Mouse (Mus musculus) kidney, postnatal 25 days (tissue): Measurements from ENCODE around the gene Strn.
"Not testable (repeated sequence)": the region's sequence is repeated elsewhere in the genome, so short reads cannot be mapped to it uniquely, and the experiment has no call there.

Experiments
- DNase-seq, 2 experiments: peaks; one replicate each; pipeline ENCODE4 v3.0.0; 2021; ENCODE audit warnings: mixed read lengths in 2 of 2

Gene Strn

DNA sequence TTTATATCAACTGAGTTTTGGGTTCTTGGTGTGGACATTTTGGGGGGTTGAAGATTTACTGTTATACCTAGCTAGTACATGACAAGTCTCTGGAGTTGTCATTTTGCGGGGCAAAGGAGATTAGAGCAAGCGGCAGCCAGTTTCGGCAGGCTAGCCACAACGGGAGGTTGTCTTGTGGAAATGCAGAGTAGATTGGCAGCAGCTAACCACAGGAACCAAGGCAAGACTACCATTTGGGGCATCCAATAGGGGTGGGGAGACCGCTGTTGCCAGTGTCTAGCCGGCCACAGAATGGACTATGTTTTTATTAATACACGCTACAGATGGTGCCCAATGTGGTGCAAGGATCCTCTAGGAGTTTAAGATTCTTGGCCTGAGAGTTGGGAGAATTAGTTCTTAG lies 28.6 kb downstream of the Strn start:
- no peak for DNase-seq

DNA sequence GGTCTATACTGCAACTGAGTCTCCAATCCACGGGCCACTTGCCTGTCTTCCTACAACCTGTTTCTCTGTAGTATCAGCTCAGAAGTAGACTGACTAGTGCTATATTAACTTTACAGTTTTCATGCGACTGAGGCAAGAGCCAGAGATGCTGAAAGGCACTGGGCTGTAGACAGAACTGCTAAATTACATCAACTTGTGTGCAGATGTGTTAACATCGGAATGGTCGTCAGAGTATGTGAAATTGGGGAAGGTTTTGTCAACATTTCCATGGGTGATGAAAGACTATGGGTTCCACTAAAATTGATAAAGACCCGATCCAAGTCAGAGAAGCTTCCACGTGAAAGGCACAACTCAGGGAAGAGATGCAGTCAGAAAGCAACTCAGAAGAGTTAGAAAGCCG lies 34.0 kb downstream of the Strn start:
- DNase-seq = no peak

DNA sequence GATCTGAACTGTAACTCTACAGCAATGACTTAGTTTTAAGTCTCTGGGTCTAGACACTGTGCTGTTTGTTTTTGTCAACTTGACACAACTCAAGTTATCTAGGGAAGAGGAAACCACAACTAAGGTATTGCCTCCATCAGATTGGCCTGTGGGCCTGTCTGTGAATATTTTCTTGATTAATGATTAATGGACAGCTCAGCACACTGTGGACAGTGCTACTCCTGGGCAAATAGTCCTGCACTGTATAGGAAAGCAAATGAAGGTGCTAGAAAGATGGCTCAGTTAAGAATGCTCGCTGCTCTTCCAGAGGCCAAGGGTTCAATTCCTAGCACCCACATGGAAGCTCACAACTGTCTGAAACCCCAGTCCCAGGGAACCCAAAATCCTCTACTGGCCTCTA lies 38.0 kb downstream of the Strn start:
- no peak for DNase-seq

DNA sequence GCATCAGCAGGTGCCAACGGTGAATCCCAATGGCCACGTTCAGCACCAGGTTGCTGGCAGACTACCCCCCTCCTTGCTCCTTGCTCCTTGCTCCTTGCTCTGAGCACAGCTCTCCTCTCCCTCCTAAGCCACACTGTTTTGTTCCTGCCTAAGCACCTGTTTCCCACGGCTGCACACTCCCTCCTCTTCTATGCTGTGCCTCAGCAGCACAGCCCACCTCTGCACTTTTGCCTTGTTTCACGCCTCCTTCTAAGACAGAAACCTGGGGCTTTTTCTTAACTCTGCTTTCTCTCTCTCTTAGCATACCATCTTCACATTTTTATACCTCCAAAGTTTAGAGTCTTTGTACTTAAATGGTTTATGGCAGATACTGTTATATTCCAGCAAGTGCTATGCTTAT lies 39.5 kb downstream of the Strn start:
- no peak for DNase-seq

DNA sequence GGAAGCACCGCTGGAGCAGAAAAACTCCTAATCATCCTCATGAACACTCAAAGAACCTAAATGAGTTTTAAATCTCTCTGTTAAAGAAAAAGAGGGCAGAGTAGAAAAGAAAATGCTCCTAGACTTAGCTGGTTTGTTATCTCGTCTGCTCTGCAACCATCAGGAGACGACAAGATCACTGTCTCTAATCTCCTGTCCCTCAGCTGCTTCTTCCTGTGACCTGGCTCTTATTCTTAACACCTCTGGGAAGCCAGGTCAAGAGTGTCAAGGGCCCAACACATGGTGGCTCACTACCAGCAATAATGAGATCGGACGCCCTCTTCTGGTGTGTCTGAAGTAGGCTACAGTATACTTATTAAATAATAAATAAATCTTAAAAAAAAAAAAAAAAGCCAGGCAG lies 40.1 kb downstream of the Strn start:
- no peak for DNase-seq

DNA sequence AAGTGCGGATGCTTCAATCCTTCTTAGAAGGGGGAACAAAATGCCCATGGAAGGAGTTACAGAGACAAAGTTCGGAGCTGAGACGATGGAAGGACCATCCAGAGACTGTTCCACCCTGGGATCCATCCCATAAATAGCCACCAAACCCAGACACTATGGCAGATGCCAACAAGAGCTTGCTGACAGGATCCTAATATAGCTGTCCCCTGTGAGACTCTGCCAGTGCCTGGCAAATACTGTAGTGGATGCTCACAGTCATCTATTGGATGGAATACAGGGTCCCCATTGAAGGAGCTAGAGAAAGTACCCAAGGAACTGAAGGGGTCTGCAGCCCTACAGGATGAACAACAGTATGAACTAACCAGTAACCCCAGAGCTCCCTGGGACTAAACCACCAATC lies 47.8 kb downstream of the Strn start:
- not testable (repeated sequence) for DNase-seq

DNA sequence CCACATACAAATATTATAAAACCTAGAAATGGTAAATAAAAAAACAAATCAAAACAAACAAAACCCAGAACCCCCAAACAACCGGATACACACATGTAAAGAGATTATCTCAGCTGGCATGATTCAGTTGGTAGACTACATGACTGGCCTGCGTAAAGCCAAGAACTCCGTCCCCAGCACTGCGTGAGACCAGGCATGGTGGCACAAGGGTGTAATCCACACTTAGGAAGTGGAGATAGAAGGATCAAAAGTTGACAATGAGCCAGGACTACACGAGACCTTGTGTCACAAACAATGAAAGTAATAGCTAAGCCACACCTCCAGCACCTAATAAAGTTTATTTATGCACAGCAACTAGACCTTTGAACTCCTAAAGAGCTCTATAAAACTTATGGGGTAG lies 49.0 kb downstream of the Strn start:
- DNase-seq = no peak

DNA sequence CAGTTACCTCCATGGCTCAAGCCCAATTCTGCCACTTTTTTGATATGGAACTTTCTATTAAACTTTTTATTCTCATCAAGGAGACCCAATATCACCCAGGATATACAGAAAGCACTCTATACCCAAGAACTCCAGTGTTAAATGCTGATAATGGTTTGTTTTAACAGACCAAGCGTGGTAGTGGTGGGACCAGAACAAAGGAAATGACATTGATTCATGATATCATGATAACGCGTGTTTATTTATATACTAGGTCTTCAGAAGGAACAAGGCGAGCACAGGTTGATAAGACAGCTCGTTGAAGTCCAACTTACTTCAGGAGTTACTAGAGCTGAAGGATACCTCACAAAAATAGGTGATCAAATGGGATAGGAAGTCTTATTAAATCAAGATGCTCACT lies 52.0 kb downstream of the Strn start:
- no peak for DNase-seq

DNA sequence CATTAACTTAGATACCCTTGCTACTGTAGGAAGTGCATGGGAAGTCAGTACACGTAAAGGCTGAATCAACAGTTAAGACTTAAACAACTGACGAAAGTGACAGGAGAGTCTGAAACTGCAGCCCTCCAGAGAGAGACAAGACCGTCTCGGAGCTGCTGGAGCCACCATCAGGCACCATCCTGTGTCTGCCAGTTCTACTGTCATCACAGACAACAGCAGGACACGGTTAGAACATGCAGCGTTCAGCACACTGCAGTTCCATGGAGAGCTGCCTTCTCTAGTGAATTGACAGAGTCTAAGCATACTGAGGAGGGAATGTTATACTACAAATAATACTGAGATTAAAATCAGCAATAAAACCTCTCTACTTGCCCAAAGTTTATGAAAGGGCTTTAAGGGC lies 54.6 kb downstream of the Strn start:
- no peak for DNase-seq

DNA sequence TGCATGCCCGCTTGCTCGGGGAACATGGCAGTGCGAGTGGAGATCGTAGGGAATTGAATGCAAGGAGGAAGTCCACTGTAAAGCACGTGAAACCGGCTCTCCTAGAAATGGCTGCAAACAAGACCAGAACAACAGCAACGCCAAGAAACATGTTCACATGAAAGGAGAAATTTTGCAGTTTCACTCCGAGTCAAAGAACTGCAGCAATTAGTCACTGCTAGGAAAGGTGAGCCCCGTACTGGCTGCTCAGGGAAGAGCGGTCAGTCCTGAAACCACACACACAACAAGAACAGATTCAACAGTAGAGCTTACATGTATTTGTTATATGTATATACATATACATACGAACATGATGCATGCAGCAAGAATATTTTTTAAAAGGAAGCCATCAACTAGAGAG lies 57.5 kb downstream of the Strn start:
- no peak for DNase-seq

DNA sequence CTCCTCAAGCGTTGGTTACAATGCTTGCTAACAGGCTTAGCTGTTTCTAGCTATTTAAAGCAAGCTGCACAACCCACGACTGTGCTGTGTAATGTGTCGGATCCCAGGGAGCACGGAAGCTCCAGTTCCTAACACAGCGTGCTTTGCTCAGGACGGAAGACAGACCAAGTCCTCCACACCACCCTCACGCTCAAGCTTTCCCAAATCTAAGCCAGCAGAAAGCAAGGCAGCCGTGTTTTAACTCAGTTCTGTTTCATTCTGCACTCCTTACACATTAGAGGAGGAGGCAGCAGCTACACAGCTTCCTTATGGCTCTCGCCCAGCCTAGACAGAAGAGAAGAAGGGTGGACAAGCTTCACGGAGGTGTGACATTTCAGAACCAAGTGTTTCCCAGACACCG lies 60.2 kb downstream of the Strn start:
- no peak for DNase-seq

DNA sequence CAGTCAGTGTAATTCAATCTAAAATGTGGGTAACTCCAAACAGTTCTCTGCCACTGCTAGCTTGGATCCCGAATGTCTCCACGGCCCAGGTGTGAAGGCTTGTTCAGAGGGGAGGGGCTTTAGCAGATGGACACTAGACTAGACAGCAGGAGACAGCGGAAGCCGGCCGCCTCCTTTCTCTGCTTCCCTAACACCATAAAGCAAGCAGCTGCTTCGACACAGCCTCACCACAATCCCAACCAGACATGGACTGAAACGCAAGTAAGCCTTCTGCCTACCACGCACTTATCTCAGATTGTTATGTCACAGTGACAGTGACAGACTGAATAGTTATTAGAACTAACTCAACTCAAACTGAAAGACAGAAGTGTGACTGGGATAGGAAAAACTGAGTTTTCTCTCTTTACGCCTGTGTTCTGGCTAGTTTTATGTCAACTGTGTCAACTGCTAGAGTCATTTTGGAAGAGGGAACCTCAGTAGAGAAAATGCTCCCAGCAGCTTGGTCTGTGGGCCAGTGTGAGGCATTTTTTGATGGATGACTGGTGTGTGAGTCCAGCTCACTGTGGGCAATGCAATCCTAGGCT lies 71.9 kb downstream of the Strn start:
- no peak for DNase-seq

DNA sequence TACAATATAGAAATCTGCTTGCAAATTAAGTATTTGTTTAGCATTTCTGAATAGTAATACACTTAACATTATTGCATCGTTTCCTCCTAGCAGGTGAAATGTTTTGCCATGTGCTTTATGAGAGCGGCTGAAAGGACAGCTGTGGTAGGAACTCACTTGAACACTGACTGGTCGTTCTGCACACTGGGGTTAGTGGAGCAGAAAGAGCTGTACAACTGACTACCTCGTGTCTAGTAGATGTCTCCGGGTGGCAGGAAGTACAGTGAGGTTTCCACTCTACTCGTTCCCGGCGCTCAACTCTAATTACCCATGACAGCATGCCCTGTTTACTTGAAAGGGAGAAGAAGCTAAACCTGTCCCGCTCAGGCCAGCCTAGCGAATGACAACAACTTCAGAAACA lies 82.2 kb downstream of the Strn start:
- no peak for DNase-seq

DNA sequence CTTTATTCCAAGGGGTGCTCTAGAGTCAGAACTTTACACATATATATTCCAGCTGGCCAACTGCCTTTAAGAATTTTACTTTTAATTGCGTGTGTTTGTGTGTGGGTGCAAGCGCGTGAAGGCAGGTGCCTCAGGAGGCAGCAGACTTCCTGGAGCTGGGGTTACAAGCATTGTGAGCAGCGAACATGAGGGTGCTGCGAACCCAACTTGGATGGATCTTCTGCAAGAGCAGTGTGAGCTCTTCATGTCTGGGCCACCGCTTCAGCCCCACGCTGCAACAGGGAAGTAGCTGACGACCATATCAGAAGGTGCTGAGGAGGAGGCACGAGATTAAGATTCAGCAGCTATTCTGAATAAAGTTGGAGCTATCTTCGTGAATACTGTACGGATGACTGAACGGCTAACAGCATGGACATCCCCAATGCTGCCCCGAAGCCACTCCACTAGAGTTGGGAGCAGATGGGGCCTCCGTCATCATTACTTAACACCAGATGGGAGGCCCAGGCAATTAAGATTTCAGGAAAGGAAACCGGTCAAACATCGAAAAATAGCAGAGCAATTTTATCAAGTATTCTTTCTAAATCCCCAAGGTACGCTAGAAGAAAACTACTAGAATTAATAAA lies 93.0 kb downstream of the Strn start:
- DNase-seq = no peak

DNA sequence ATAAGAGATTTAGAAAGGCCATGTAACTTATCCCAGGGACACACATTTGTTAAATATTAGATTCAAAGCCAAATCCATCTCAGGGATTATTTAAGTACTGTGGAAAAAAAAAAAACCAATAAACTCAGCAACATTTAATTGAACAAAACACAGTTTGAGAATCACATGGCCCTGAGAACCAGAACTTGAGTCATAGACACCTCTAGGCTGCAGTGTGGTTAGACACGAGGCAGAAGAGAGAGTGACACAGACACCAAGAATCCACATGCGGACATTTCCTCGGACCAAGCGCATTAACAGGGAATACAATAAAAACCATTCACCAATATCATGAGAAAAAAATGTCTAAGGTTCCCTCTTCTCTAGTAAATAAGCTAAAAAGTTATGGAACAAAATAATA lies 94.7 kb downstream of the Strn start:
- no peak for DNase-seq

DNA sequence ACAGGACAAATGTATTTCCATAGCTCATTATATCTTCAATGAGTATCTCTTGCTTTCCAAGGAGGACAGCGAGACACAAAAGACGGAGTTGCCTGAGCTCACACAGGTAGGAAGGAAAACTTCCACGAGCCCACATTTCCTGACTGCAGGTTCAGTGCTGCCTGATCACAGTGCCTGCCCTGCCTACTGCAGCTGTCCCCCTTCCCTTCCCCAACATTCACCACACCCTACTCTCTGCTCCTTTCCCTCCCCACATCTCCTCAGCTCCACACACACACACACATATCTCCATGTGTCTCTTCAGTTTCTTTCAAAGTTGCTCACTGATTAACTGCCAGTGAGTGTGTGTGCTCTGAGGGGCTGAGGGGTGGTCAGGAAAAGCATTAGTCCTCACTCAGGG lies 96.6 kb downstream of the Strn start:
- DNase-seq = no peak

DNA sequence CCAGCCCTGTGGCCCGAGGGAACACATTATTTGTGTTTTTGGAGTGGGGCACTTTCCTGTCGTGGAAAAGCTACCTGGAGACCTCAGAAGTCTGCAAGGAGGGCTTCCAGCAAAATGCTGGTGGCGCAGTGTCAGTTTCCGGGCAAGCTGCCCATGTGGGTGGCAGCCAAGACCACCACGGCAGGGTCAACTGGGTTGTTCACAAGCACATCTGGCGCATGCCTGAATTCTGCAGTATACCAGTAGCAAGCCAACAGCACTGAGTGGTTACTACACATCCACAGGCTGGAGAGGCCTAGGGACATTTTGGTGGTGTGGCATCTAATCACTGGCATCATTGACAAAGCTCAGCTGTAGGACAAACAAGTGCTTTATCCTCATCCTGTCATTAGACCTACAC lies 97.9 kb downstream of the Strn start:
- no peak for DNase-seq

DNA sequence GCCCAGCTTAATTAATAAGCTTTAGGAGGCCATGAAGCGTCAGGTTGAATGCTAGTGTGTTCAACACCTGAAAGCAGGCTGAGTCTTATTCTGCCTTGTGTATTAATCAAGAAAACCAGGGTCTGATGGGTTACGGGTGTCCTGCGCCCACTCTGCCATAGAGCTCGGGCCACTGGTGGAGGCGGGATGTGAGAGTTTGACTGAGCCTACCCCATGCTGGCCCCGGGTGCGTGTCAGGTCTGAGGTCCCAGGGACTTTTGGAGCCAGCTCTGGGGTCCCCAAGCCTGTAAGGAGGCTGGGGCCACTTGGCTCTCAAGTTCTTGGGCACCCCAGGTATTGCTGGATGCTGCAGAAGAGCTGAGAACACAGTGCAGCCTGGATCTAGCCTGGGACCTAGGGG lies 99.9 kb downstream of the Strn start:
- DNase-seq = no peak

DNA sequence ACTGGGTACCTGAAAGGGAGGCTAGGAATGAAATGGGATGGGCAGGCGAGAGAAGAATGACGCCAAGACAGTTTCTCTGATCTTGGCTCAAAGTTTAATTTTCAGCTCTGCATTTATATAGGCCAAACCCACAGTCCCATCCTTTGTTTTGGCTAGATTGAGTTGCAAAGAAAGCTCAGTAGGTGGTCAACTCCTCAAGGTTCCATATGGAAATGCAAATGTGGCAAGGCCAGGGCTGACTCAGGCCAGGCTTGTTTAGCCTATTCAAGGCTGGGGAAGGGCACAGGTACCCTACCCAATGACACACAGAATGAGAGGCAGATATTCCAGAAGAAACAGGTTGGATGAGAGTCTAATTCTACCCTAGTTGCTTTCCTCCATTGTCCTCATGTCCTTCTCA lies 101.4 kb downstream of the Strn start:
- DNase-seq = no peak

DNA sequence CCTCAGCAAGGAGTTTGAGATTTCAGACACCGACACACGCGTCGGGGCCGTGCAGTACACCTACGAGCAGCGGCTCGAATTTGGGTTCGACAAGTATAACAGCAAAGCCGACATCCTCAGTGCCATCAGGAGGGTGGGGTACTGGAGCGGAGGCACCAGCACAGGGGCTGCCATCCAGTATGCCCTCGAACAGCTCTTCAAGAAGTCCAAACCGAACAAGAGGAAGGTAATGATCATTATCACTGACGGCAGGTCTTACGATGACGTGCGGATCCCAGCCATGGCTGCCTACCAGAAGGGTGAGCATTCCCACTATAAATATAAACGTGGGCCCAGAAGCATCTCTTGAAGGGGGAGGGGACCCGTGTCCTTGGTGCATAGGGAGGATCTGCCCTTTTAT lies 112.1 kb downstream of the Strn start:
- no peak for DNase-seq

DNA sequence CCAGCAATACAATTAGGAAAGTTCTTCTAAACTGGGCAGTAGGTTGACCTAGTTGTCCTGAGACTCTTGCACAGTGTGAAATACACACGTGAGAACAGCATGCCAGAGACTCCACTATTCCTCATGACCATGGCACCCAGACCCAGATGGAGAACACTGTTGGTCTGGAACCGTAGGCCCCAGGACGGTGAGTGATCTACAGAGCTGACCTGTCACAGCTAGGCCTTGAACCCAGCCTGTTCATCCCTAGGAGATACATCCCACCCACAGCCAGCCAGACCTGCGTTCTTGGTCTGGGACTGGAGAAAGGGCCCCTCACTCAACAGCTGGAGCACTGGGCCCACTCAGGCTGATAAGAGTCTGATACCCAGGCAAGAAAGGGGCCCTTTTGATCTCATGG lies 115.1 kb downstream of the Strn start:
- no peak for DNase-seq

DNA sequence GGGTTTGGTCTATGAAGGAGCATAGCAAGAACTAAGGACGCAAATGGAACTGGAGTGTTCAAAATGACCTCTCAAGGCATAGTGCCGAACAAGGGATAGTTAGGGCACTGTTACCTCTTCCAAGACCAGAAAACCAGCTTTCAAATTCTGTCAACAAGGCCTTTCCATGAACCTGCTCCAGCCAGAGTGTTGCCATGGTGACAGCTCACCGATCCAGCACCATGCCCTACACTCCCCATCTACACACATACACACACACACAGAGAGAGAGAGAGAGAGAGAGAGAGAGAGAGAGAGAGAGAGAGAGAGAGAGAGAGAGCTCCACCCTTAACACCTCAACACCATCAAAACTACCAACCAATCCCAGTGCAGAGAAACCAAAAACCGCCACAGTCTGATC lies 116.3 kb downstream of the Strn start:
- DNase-seq = no peak

DNA sequence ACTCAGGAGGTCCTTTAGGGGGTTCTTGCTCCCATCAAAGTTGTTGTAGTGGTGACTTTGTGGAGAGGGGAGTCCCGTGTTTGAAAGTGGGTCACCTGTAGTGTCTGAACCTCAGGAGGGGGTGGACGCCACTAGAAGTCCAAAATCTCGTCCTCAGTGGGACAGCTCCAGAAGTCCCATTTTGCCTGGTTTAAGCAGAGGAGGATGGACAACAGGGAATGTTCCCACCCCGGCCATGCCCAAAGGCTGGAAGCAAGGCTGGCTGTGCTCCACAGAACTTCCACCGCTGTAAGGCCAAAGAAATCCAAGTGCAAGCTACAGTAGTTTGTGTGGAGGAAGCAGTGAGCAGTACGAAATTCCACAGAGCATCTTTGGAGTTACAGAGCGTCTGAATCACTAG lies 117.0 kb downstream of the Strn start:
- DNase-seq = no peak

DNA sequence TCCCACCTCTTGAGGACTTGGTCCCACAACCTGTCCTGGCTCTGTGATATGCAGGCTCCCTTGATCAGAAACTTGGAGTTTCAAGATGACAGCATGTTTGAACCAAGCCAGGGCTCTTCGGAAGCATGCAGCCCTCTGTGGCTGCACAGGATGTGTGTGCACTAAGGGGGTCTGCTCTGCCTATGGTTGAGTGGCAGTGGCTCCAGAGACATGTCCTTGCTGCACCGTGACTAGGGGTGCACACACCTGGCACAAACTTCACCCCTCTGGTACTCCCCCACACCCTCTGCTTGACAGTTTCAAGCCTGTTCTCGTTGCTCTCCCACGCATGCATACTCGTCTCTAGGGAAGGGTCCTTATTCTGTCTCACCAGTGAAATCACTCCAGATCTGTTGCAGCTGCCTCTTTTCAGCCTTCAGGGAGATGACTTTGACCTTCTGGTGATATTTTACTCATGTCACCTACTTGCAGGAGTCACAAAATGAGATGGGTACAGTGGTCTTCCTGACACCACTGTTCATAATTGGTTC lies 118.8 kb downstream of the Strn start:
- no peak for DNase-seq

DNA sequence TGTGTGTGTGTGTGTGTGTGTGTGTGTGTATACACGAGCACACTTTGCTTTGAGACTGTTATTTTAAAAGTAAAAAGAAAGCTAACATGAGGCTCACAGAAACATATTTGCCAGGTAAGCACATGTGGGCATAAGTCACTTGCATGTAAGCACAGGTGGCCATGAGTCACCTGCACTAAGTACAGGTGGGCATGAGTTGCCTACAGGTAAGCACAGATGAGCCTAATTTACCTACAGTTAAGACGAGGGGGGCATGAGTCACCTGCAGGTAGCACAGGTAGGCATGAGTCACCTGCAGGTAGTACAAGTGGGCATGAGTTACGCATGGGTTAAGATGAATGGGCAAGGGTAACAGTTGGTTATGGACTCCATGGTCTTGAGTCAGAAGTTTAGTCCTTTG lies 121.9 kb downstream of the Strn start:
- no peak for DNase-seq
